Mouse (Mus musculus) forebrain, embryonic 11.5 days (tissue): ENCODE measurements around the gene Akap2. TPM values are rescaled to one million over a fixed set of nuclear protein-coding genes. Genes with fewer than 3 reads are reported as not detected.

Source experiments
- ATAC-seq: fragments of 200-750 bp; cut with Nextera tagmentation; replicated peaks from 2 replicates; pipeline ENCODE4 v1.8.0; 2017; ENCODE audit warnings: moderate TSS enrichment; ENCODE audit not compliant: low FRiP score
- DNase-seq: peaks from one replicate; pipeline ENCODE4 v3.0.0-alpha.2; 2017; ENCODE audit warnings: low spot score
- H3K27ac ChIP-seq: fragments of 300-500 bp; sonication (generic); 2 replicates; pipeline ENCODE4 v1.5.1; 2014; ENCODE audit warnings: low read depth, low read length
- H3K27me3 ChIP-seq: fragments of 300-500 bp; sonication (generic); 2 replicates; pipeline ENCODE4 v1.6.1; 2014; ENCODE audit warnings: mild to moderate bottlenecking, low read length, mixed read lengths; ENCODE audit not compliant: control insufficient read depth, insufficient read depth
- H3K36me3 ChIP-seq: fragments of 300-500 bp; sonication (generic); 2 replicates; pipeline ENCODE4 v1.6.1; 2014; ENCODE audit warnings: mild to moderate bottlenecking, low read length, moderate library complexity, mixed read lengths; ENCODE audit not compliant: control insufficient read depth, insufficient read depth
- H3K4me1 ChIP-seq: fragments of 300-500 bp; sonication (generic); replicated peaks from 2 replicates; pipeline ENCODE4 v1.6.1; 2014; ENCODE audit warnings: low read length, mixed read lengths; ENCODE audit not compliant: control insufficient read depth, insufficient read depth
- H3K4me2 ChIP-seq: fragments of 300-500 bp; sonication (generic); 2 replicates; pipeline ENCODE4 v1.6.1; 2014; ENCODE audit warnings: low read depth, mild to moderate bottlenecking, low read length, moderate library complexity, mixed read lengths; ENCODE audit not compliant: severe bottlenecking
- H3K4me3 ChIP-seq: fragments of 300-500 bp; sonication (generic); 2 replicates; pipeline ENCODE4 v1.5.1; 2014; ENCODE audit warnings: low read depth, low read length
- H3K9ac ChIP-seq: fragments of 300-500 bp; sonication (generic); 2 replicates; pipeline ENCODE4 v1.6.1; 2014; ENCODE audit warnings: low read length
- H3K9me3 ChIP-seq: fragments of 300-500 bp; sonication (generic); 2 replicates; pipeline ENCODE4 v1.6.1; 2016; ENCODE audit warnings: low read length, mixed read lengths; ENCODE audit not compliant: control insufficient read depth
- WGBS: fragments of 180-500 bp; shearing (Covaris S2); extraction: QIAGEN DNeasy Blood & Tissue Kit; methylation state at CpG from one replicate; pipeline ENCODE4 v1.1.7; 2014; 5-methylcytosine and 5-hydroxymethylcytosine counted together
- polyA plus RNA-seq: library from polyadenylated mRNA; unstranded; fragments of >200 nt; fragmentation: Nextera tagmentation; extraction: Ambion mirVana; gene quantifications from 2 replicates; pipeline ENCODE4 v1.2.1, GENCODE M21; 2014

The Akap2 gene
- polyA plus RNA-seq, 1 experiment from 2014 or later: 15.5 TPM

DNA sequence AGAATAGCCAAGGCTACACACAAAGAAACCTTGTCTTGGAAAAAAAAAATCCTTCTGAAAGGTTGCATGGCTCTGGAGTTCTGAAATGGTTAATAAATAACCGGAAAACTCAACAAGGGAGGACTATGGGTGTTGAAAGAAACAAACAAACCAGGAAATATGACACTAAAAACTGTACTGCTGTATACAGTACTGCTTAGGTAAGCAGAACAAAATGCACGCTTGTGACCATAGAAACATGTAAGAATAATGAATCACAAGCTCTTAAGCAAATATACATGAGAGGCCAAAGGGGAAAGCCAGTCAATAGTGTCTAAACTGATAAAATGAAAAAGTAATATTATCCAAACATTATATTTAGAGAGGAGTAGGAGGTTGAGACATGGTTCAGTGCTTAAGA lies 97.9 kb downstream of the Akap2 start:
- Histone ChIP-seq H3K27me3 (no peaks in the 10 kb centered on the region), H3K9ac (no peak overlapping the region), H3K9me3 (no peaks in the 10 kb centered on the region), H3K4me2 (no peak overlapping the region), H3K4me3 (no peak overlapping the region), H3K36me3 (no peaks in the 10 kb centered on the region), H3K4me1 (no peaks in the 10 kb centered on the region), H3K27ac (no peak overlapping the region)
- ATAC-seq (no peak), DNase-seq (no peak)
- WGBS: 91% methylated on average over 2 of the region's 2 CpGs

DNA sequence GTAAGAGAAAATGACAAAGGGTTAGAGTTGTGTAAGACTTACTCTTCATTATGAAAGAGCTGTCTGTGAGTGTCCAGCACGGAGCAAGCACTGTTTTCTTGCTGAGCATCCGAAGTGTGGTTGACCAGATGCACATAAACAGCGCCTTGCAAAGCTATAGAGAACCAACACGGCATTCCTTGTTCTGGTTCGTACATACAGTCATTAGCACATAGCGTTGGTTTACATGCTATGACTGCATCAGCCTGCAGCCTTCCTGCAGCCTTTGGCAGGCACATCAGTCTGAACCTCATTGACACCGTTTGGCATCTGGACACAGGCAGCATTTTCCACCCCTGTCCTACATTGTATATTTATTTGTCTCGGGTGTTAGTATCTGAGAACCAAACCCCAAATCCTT lies 98.7 kb downstream of the Akap2 start:
- Histone ChIP-seq H3K4me2 (no peak overlapping the region), H3K4me1 (no peaks in the 10 kb centered on the region), H3K27me3 (no peaks in the 10 kb centered on the region), H3K4me3 (no peak overlapping the region), H3K27ac (no peak overlapping the region), H3K9ac (no peak overlapping the region), H3K36me3 (no peaks in the 10 kb centered on the region), H3K9me3 (no peaks in the 10 kb centered on the region)
- 95% methylated on average over 8 of the region's 8 CpGs for WGBS
- DNase-seq (no peak), ATAC-seq (no peak)

DNA sequence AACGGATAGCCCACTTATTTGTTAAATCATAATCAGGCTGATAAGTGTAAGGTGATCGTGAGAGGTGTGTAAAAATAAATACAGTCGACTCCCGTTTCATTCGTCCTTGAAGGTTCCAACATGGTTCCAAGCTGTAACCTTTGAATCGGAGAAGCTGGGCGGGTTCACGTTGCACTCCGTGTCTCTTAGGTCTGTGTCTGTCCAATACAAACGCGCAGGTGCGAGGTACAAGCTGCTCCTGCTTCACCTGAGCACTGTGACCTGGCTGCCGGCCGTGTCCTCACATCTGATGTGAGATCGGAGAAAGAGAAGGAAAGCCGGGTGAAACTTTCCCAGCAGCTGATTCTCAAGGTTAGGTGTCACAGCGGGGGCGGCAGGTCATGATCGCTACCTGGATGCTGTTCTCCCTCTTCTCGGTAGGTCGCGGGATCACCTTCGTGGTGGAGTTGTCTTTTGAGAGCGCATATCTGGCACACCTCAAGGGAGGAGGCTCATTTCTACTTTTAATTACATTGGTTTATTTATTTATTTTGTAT lies 103.5 kb downstream of the Akap2 start:
- Histone ChIP-seq H3K27ac (no peak overlapping the region), H3K9ac (no peak overlapping the region), H3K4me3 (no peak overlapping the region), H3K36me3 (no peaks in the 10 kb centered on the region), H3K27me3 (no peaks in the 10 kb centered on the region), H3K4me1 (peaks cover 10% of the 10 kb centered on the region; the same call in 1 of the 2 replicates), H3K4me2 (no peak overlapping the region), H3K9me3 (no peaks in the 10 kb centered on the region)
- WGBS: 91% methylated on average over 24 of the region's 24 CpGs
- no peak for DNase-seq
- no peak for ATAC-seq

DNA sequence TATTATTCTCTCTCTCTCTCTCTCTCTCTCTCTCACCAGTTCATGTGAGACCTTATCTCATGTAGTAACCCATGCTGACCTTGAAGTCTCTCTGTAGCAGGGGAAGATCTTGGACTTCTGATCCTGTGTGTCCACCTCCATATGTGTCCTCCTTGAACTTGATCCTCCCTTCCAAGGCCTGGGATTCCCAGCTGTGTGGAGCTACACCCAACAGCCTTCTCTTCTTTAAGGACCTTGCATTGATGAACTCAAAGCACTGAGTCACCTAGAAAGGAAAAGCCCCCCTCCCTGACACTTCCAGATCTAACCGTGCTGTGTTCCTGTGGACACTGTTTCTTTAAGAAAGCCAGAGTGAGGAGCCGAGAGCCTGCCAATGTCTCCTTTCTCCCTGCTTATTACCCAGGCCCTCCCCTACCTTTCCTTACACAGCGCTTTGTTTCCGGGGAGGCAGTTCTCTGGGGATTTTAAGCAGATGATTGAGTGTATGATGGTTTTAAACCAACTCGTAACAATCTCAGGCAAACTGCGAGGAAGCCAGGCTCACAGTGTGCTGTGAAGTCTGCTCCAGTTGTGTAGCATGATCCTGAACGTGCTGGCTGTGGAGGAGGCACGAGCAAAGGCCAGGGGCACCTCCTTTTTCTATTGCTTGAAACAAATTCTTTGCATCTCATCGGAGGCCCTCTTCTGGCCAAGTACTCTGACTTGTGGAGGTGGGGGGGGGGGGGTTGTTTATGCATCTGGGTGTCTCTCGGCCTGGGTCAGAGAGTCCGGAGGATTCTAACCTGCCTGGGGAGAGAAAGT lies 104.3 kb downstream of the Akap2 start:
- Histone ChIP-seq H3K4me3 (no peak overlapping the region), H3K4me1 (peaks cover 10% of the 10 kb centered on the region; the same call in 1 of the 2 replicates), H3K9ac (no peak overlapping the region), H3K27ac (no peak overlapping the region; the same call in 1 of the 2 replicates), H3K4me2 (peak overlapping the region; percentile 24; the same call in 1 of the 2 replicates), H3K27me3 (no peaks in the 10 kb centered on the region; the same call in 1 of the 2 replicates), H3K36me3 (no peaks in the 10 kb centered on the region), H3K9me3 (no peaks in the 10 kb centered on the region)
- 13% methylated on average over 11 of the region's 11 CpGs for WGBS
- ATAC-seq (no peak; the same call in 1 of the 2 replicates), DNase-seq (no peak)

DNA sequence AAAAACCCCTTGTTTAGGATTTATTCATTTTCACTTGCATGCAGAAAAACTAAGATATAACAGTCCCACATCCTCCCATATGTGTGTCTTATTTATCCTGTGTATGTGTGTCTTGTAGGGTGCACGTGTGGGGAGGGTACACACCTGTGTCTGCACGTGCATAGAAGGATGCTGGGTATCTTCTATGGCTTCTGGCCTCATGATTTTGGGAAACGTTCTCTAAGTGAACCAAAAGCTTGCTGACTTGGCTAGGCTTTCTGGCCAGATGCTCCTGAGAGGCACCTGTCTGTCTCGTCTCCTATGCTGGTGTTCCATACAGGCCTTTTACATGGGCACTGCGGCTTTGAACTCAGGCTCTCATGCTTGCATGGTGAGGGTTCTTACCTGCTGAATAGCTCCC lies 105.2 kb downstream of the Akap2 start:
- DNase-seq: no peak
- Histone ChIP-seq H3K4me2 (no peak overlapping the region), H3K4me3 (no peak overlapping the region), H3K9ac (no peak overlapping the region), H3K27ac (no peak overlapping the region), H3K36me3 (no peaks in the 10 kb centered on the region), H3K9me3 (no peaks in the 10 kb centered on the region), H3K4me1 (peaks cover 10% of the 10 kb centered on the region; the same call in 1 of the 2 replicates), H3K27me3 (no peaks in the 10 kb centered on the region; the same call in 1 of the 2 replicates)
- 87% methylated on average over 5 of the region's 5 CpGs for WGBS
- ATAC-seq: no peak

DNA sequence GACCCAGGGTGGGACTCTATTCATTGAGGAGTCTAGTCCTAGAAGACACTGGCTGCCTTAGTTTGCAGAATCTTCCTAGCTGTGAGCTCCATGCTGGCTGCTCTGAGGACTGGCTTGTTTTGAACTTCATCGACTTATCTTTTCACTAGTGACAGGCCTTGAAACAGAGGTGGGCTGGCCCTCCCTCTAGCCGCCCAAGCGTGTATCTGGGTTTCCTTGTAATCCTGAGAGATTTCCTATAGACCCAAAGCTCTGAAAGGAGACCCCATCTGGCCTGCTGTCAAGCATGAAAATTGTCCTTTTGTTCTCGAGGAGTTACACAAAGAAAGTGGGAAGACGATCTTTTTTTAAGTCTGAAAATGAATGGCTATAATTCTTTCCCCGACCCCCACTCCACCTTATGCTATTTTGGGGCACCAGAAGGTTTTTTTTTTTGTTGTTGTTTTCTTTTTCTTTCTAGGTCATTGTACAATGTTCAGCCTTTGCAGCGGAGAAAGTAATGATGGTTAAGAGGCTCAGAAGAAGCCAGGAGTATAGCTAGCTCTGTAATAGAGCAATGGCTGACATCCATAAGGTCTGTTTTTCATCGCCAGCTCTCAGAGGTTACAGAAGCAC lies 107.3 kb downstream of the Akap2 start:
- ATAC-seq: peak; percentile 81
- H3K4me2 ChIP-seq: no peak overlapping the region
- no peak overlapping the region for H3K9ac ChIP-seq
- peak; percentile 76 for DNase-seq
- no peak overlapping the region for H3K4me3 ChIP-seq
- WGBS: 14% methylated on average over 8 of the region's 8 CpGs
- peaks cover 10% of the 10 kb centered on the region; the same call in 1 of the 2 replicates for H3K4me1 ChIP-seq
- H3K9me3 ChIP-seq: no peaks in the 10 kb centered on the region
- no peaks in the 10 kb centered on the region for H3K36me3 ChIP-seq
- peak overlapping the region; percentile 67 for H3K27ac ChIP-seq
- no peaks in the 10 kb centered on the region; the same call in 1 of the 2 replicates for H3K27me3 ChIP-seq

DNA sequence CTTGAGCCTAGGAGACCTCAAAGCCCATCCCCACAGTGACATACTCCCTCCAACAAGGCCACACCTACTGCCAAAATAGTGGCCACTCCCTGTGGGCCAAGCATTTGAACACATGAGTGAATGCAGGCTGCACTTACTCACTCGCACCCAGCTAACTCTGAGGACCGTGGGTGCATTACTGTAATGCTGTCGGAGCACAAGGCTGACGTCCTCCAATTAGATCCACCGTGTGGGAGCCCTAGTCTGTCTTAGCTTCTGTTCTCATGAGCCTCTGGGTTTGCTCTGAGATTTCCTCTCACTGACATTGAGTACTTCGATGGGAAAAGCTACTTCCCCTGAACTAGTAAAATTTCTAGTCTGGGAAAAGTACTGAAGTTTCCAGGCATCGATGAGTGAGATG lies 108.8 kb downstream of the Akap2 start:
- no peak overlapping the region for H3K27ac ChIP-seq
- DNase-seq (no peak), ATAC-seq (no peak)
- WGBS: 90% methylated on average over 7 of the region's 7 CpGs
- no peak overlapping the region for H3K4me3 ChIP-seq
- H3K9ac ChIP-seq: no peak overlapping the region
- H3K27me3 ChIP-seq: no peaks in the 10 kb centered on the region; the same call in 1 of the 2 replicates
- H3K36me3 ChIP-seq: no peaks in the 10 kb centered on the region
- H3K4me2 ChIP-seq: no peak overlapping the region
- H3K9me3 ChIP-seq: no peaks in the 10 kb centered on the region
- peaks cover 10% of the 10 kb centered on the region; the same call in 1 of the 2 replicates for H3K4me1 ChIP-seq

DNA sequence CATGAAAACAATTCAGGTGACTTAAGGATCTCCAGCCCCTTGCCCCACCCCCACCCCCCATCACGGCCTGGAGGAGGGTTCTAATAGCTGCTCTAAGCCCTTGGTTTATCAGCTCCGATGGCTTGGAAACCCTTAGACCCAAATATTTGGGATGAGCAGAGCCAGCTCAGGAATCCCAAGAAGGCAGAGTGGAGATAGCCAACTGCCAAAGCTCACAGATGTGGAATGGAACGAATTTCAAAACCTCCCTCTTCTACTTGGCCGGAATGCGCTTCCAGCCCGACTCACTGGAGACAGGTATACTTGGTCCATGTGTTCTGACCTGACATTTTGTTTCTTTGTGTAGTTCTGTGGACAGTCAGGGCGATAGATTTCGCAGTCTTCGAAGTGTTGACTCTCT lies 111.7 kb downstream of the Akap2 start:
- H3K4me1 ChIP-seq: peaks cover 7% of the 10 kb centered on the region
- no peaks in the 10 kb centered on the region for H3K36me3 ChIP-seq
- ATAC-seq (no peak), DNase-seq (no peak)
- H3K27ac ChIP-seq: no peak overlapping the region
- H3K9ac ChIP-seq: no peak overlapping the region
- no peaks in the 10 kb centered on the region for H3K9me3 ChIP-seq
- WGBS: 73% methylated on average over 9 of the region's 9 CpGs
- no peak overlapping the region for H3K4me2 ChIP-seq
- no peaks in the 10 kb centered on the region; the same call in 1 of the 2 replicates for H3K27me3 ChIP-seq
- H3K4me3 ChIP-seq: no peak overlapping the region
